Mouse (Mus musculus) thymus, adult 2 months (tissue): ENCODE data around the gene Fgfr2.

ENCODE experiments used
- CTCF ChIP-seq: fragments of 200-500 bp; IDR thresholded peaks from 2 replicates; pipeline ENCODE4 v1.5.1; 2012; ENCODE audit warnings: mild to moderate bottlenecking, control low read depth, low read length, moderate library complexity, borderline replicate concordance; ENCODE audit not compliant: control insufficient read depth, poor library complexity, insufficient read depth; ENCODE audit errors: extremely low read depth
- POLR2A ChIP-seq: fragments of 200-500 bp; IDR thresholded peaks from 2 replicates; pipeline ENCODE4 v1.6.1; 2012; ENCODE audit warnings: mild to moderate bottlenecking, low read length, control low read depth, moderate library complexity; ENCODE audit not compliant: control insufficient read depth, poor library complexity, insufficient read depth; ENCODE audit errors: extremely low read depth

GRCm38 (mm10) chr7:130812407-130812806 is 2310.7 kb downstream of the Fgfr2 start:
- TF ChIP-seq CTCF, result no peak
- TF ChIP-seq POLR2A, result no peak
